Mouse (Mus musculus) embryonic facial prominence, embryonic 10.5 days (tissue): ENCODE measurements at regions not wholly inside any gene's neighbourhood (a gene's known extent, or its start where the extent isn't known, plus 50 kb on each side); places are given as distances from the start of the nearest gene placed in this dataset.

Experiments
- DNase-seq: peaks from one replicate; pipeline ENCODE4 v3.0.0-alpha.2; 2017; ENCODE audit warnings: low spot score
- H3K27ac ChIP-seq: fragments of 300-500 bp; sonication (generic); replicated peaks from 2 replicates; pipeline ENCODE4 v1.5.1; 2016; ENCODE audit warnings: mild to moderate bottlenecking
- H3K27me3 ChIP-seq: fragments of 300-500 bp; sonication (generic); replicated peaks from 2 replicates; pipeline ENCODE4 v1.6.1; 2016; ENCODE audit warnings: low read depth, mild to moderate bottlenecking; ENCODE audit not compliant: poor library complexity, severe bottlenecking
- H3K36me3 ChIP-seq: fragments of 300-500 bp; sonication (generic); replicated peaks from 2 replicates; pipeline ENCODE4 v1.6.1; 2016; ENCODE audit warnings: mild to moderate bottlenecking, moderate library complexity
- H3K4me1 ChIP-seq: fragments of 300-500 bp; sonication (generic); 2 replicates; pipeline ENCODE4 v1.6.1; 2016
- H3K4me3 ChIP-seq: fragments of 300-500 bp; sonication (generic); 2 replicates; pipeline ENCODE4 v1.5.1; 2016; ENCODE audit warnings: mild to moderate bottlenecking, moderate library complexity
- H3K9me3 ChIP-seq: fragments of 300-500 bp; sonication (generic); 2 replicates; pipeline ENCODE4 v1.6.1; 2016; ENCODE audit warnings: mild to moderate bottlenecking
- WGBS: fragments of 180-500 bp; shearing (Covaris S2); methylation state at CpG from one replicate; pipeline ENCODE4 v1.1.7; 2016; 5-methylcytosine and 5-hydroxymethylcytosine counted together

- no peak for DNase-seq
- no peak overlapping the region for H3K4me3 ChIP-seq
Observed at GRCm38 (mm10) chr16:78057549-78057948, 243.7 kb upstream of the Cxadr start.

DNA sequence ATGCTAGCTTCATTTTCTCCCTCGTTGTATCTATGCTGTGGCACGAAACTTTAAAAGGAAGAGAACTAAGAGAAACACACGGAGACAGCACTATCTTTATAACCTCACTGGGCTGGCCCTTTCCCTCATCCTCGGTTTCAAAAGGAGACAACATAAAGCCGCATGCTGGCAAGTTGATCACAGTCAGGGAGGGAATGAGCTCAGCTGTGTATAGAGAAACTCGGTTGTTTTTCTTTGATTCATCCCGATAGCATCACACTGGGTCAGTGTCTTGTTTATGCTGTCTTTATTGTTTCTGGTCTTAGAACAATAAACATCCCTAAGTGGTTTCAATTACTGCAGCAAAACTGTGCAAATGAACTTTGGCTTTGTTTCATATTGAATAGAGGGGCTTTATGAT, 249.2 kb upstream of the Cxadr start:
- H3K27ac ChIP-seq = 0 out of 2 replicates have a peak overlapping the region, but pooled peaks have one; percentile 40
- H3K27me3 ChIP-seq = no peaks in the 10 kb centered on the region
- WGBS = 48% methylated on average over 7 of the region's 7 CpGs
- no peaks in the 10 kb centered on the region for H3K9me3 ChIP-seq
- DNase-seq = no peak
- H3K36me3 ChIP-seq = no peaks in the 10 kb centered on the region
- no peak overlapping the region for H3K4me3 ChIP-seq
- H3K4me1 ChIP-seq = peaks cover 5% of the 10 kb centered on the region

More at GRCm38 (mm10) chr16:78057549-78057948, 243.7 kb upstream of the Cxadr start:
- H3K9me3 ChIP-seq = no peaks in the 10 kb centered on the region
- 33% methylated on average over 3 of the region's 3 CpGs for WGBS
- H3K27me3 ChIP-seq = no peaks in the 10 kb centered on the region
- peaks cover 8% of the 10 kb centered on the region for H3K4me1 ChIP-seq
- H3K36me3 ChIP-seq = no peaks in the 10 kb centered on the region
- H3K27ac ChIP-seq = no peak overlapping the region

GRCm38 (mm10) chr16:78040149-78040920, 261.0 kb upstream of the Cxadr start:
- 68% methylated on average over 4 of the region's 4 CpGs for WGBS
- Histone ChIP-seq H3K27me3 (no peaks in the 10 kb centered on the region), H3K27ac (no peak overlapping the region; the same call in 1 of the 2 replicates), H3K9me3 (no peaks in the 10 kb centered on the region), H3K4me1 (peaks cover 5% of the 10 kb centered on the region; the same call in 1 of the 2 replicates), H3K4me3 (no peak overlapping the region), H3K36me3 (no peaks in the 10 kb centered on the region)
- DNase-seq = no peak

GRCm38 (mm10) chr16:78019605-78020285, 281.5 kb upstream of the Cxadr start:
- 75% methylated on average over 8 of the region's 8 CpGs for WGBS
- H3K27ac ChIP-seq = no peak overlapping the region
- no peaks in the 10 kb centered on the region for H3K27me3 ChIP-seq
- H3K4me3 ChIP-seq = no peak overlapping the region
- H3K36me3 ChIP-seq = no peaks in the 10 kb centered on the region
- no peaks in the 10 kb centered on the region for H3K4me1 ChIP-seq
- no peaks in the 10 kb centered on the region for H3K9me3 ChIP-seq
- no peak for DNase-seq

DNA sequence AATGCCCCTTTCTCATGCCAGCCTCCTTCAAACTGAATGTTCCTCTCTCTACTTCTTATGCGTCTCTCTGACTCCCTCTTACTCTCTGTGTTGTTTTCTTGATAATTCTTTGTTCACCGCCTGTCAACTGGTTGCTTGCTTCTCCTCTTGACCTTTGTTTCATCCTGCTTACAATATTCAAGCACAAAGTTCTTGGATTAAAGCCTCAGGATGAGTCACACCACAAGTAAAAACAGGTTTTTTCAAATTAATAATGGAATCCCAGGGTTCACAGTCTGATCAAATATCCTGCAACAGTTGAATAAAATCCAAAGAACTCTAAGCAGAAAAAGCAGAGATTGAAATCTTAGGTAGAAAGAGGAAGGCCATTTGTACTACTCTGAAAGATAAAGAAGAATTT, 285.9 kb upstream of the Cxadr start:
- WGBS = 83% methylated on average over 2 of the region's 2 CpGs
- no peaks in the 10 kb centered on the region for H3K9me3 ChIP-seq
- no peak overlapping the region for H3K27ac ChIP-seq
- no peaks in the 10 kb centered on the region for H3K27me3 ChIP-seq
- no peaks in the 10 kb centered on the region for H3K4me1 ChIP-seq
- no peaks in the 10 kb centered on the region for H3K36me3 ChIP-seq
- no peak for DNase-seq
- H3K4me3 ChIP-seq = no peak overlapping the region

DNA sequence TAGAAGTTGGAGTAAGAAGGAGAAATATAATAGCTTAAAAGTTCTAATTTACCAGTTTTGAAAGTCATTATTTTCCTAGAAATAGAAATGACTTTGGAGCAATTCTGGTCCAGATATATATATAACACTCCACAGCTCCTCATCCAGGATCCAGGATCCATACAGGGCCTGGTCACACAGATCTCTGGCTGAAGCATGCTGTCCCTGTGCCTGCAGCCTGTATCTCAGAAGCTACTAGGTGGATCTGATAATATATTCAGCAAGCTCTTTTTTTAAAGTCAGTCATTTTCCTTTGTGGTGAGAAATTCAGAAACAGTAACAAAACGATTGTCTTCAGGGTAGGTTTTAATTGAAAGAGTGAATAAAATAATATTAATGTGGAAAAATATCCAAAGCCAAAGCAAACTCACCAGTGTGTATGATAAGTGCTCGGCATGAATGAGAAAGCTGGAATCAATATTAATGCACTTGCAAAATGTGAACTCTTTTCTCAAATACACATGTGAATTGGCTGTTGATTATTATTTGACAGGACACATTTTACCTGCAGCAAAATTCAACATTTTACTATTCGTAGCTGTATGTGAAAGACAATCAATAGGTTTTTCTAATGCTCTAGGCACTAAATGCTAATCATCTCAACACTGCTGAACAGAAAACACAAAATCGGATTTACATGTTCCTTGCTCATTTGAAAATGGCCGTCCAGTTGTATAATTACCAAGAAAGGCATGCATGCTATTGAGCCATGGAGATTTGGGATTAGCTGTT, 288.1 kb upstream of the Cxadr start:
- no peaks in the 10 kb centered on the region for H3K27me3 ChIP-seq
- 86% methylated on average over 5 of the region's 5 CpGs for WGBS
- no peak for DNase-seq
- no peaks in the 10 kb centered on the region for H3K4me1 ChIP-seq
- no peak overlapping the region for H3K4me3 ChIP-seq
- H3K9me3 ChIP-seq = no peaks in the 10 kb centered on the region
- no peaks in the 10 kb centered on the region for H3K36me3 ChIP-seq
- no peak overlapping the region for H3K27ac ChIP-seq

GRCm38 (mm10) chr16:78004016-78004415, 297.3 kb upstream of the Cxadr start:
- Histone ChIP-seq H3K27me3 (no peaks in the 10 kb centered on the region), H3K4me3 (no peak overlapping the region), H3K27ac (no peak overlapping the region), H3K36me3 (no peaks in the 10 kb centered on the region), H3K4me1 (no peaks in the 10 kb centered on the region), H3K9me3 (no peaks in the 10 kb centered on the region)
- WGBS = 81% methylated on average over 5 of the region's 5 CpGs
- no peak for DNase-seq

- Histone ChIP-seq H3K27ac (no peak overlapping the region), H3K27me3 (no peaks in the 10 kb centered on the region), H3K4me1 (no peaks in the 10 kb centered on the region), H3K4me3 (no peak overlapping the region), H3K9me3 (0 out of 2 replicates have a peak, but pooled peaks cover 4% of the 10 kb centered on the region), H3K36me3 (no peaks in the 10 kb centered on the region)
- DNase-seq = no peak
- 77% methylated on average over 4 of the region's 4 CpGs for WGBS
Observed at GRCm38 (mm10) chr16:77992986-77993385, 308.3 kb upstream of the Cxadr start.

GRCm38 (mm10) chr16:77989791-77990325, 311.4 kb upstream of the Cxadr start:
- Histone ChIP-seq H3K9me3 (0 out of 2 replicates have a peak, but pooled peaks cover 4% of the 10 kb centered on the region), H3K27ac (no peak overlapping the region), H3K36me3 (no peaks in the 10 kb centered on the region), H3K27me3 (no peaks in the 10 kb centered on the region), H3K4me3 (no peak overlapping the region), H3K4me1 (no peaks in the 10 kb centered on the region)
- DNase-seq = no peak
- 89% methylated on average over 4 of the region's 4 CpGs for WGBS

DNA sequence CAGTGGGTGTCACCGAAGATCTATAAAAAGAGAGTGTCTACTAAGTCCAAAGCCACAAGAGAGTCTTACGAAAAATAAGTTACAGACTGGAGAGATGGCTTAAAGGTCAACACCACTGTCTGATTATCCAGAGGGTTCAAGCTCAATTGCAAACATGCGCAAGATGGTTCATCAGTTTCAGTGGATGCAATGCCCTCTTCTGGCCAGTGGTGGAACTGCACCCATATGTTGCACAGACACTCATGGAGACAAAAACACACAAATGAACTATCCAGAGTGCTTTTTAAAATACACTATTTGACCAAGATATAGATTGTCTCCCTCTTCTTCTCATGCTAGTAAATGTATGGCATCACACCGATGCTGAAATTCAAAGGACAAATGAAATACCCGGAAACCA, 312.1 kb upstream of the Cxadr start:
- WGBS = 98% methylated on average over 5 of the region's 5 CpGs
- H3K27me3 ChIP-seq = no peaks in the 10 kb centered on the region
- no peaks in the 10 kb centered on the region for H3K4me1 ChIP-seq
- no peaks in the 10 kb centered on the region for H3K36me3 ChIP-seq
- peak; percentile 20 for DNase-seq
- 0 out of 2 replicates have a peak, but pooled peaks cover 4% of the 10 kb centered on the region for H3K9me3 ChIP-seq
- no peak overlapping the region for H3K27ac ChIP-seq
- H3K4me3 ChIP-seq = no peak overlapping the region

- no peaks in the 10 kb centered on the region for H3K36me3 ChIP-seq
Observed at GRCm38 (mm10) chr16:77986884-77987529, 314.3 kb upstream of the Cxadr start.

DNA sequence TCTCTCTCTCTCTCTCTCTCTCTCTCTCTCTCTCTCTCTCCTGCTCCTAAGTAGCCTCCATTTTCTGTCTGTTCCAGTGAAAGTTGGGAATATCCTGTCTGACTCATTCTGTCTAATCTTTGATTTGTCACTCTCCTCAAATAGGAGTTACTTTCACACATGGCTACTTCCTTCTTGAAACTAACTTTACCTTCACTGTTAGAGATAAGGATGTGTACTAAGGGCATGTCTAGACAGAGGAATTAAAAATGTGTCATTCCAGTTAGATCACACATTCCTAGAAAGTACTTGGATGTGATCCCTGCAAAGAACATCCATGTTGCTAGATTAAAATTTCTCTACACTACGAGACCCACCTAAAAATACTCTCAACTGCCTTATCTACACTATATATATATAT, 346.9 kb upstream of the Gm11146 start:
- no peak overlapping the region for H3K27ac ChIP-seq
- no peak for DNase-seq
- H3K36me3 ChIP-seq = no peaks in the 10 kb centered on the region
- H3K9me3 ChIP-seq = no peaks in the 10 kb centered on the region
- H3K4me1 ChIP-seq = no peaks in the 10 kb centered on the region
- WGBS = 96% methylated on average over 1 of the region's 1 CpGs
- H3K4me3 ChIP-seq = no peak overlapping the region
- H3K27me3 ChIP-seq = no peaks in the 10 kb centered on the region

More at GRCm38 (mm10) chr16:77986884-77987529, 314.3 kb upstream of the Cxadr start:
- DNase-seq = no peak
- 0 out of 2 replicates have a peak, but pooled peaks cover 4% of the 10 kb centered on the region for H3K9me3 ChIP-seq
- H3K27ac ChIP-seq = no peak overlapping the region
- 77% methylated on average over 10 of the region's 10 CpGs for WGBS
- no peaks in the 10 kb centered on the region for H3K27me3 ChIP-seq
- no peaks in the 10 kb centered on the region for H3K4me1 ChIP-seq
- H3K4me3 ChIP-seq = no peak overlapping the region
